Mouse (Mus musculus): ENCODE data around the gene Gm49395.

The Gm49395 gene

DNA sequence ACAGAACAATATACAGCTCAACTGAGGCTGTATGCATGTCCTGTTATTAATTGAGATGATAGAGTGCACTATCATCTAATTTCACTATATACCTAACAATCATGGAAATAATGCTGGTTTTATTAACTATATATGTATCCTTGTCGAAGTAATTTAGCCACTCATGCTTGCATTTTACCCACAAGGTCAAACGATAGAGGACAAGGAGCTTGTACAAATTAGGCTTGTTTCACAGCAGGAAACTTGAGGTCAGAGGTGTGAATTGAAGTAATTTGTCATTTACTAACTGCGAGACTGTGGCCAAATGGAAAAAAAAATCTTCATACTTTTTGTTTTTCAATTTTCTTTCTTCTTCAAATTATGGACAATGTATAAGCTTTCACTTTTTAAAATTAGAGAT, 3.5 kb downstream of the Gm49395 start:
- no peak for DNase-seq

DNA sequence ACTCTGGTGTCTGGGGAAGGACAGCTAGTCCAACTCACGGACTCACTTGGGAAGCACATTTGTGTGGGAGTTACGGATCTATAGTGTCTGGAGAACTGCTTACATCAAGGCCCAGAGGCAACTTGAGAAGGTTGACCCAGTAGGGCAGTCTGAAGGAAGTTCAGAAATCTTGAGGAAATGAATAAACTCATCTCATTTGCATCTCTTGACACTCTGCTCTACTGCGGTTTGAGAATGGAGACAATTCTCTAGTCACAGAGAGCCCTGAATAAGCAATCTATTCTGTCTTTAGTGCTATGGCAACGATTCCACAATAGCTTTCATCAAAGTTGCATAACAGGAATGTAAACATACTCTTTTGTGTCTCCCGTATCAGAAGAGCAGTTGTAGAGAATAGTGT, 4.8 kb downstream of the Gm49395 start:
- DNase-seq, result no peak

DNA sequence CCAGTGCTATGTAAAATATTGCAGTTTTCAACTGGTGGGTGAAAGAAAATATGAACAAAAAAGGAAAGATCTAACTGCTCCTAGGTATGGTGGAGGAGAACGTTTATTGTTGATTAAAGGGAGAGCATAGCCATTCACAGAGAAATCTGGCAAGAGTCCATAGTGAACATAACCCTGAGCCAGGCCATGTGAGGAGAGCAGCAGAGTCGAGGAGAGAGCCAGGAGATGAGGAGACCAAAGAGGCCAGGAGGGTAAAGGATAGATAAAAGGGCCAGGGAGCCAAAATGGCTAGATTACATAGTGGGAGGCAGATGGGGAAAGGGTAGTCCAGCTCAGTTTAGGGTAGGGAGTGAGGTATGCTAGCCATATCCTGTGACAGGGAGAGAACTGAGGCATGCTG, 5.5 kb downstream of the Gm49395 start:
- DNase-seq, result no peak

DNA sequence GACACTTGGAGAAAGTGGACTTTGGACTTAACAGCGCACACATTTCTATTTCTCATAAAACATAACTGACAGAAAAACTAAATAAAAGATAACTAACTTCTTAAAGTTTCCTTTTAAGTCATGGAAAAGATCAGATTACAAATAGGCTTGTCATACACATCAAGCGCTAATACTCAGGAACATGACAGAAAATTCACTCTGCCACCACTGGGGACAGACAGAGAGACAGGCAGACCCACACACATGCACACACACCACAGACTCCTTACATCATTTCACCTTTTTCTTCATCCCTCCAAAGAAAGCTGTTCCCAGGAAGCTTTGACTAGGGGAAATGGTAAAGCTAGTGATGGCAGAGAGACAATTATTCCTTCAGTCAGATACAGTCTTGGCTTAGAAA, 6.3 kb downstream of the Gm49395 start:
- DNase-seq, result no peak

DNA sequence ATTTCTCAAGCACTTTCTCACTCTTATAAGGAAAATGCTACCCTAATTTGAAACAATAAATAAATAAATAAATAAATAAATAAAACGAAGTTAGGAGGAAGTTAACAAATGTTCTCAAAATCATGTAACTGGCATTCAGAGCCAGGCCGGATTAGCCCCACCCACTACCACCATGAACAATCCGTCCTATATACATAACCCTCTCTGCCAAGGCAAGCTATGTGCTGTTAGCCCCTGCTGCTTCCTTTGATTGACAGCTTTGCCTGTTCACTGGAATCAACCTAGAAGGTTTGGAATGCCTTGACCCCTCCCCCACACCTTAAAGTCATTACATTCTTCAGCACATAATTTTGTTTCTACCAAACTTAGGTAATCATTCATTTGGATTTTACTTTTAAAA, 10.2 kb downstream of the Gm49395 start:
- no peak for DNase-seq

DNA sequence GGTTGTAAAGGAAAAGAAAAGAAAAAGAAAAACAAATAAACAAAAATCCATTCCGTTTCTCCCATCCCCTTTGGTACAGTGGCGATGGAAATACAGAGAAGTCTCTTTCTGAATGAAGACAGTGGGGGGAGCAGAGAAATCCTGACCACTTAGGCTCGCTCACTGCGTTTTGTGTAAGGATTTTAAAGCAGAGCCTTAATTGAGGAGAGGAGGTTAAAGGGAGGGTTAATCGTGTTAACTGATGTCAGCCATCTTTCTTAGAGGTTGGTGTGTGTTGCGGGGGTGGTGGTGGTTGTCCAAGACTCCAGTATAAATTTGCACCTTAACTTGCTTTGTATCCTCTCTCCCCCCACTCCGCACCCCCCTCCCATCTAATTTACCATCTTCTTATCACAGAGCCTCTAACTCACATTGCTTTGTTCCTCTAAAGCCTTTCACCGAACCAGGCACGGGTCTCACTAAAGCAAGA, 10.7 kb downstream of the Gm49395 start:
- DNase-seq, result no peak

DNA sequence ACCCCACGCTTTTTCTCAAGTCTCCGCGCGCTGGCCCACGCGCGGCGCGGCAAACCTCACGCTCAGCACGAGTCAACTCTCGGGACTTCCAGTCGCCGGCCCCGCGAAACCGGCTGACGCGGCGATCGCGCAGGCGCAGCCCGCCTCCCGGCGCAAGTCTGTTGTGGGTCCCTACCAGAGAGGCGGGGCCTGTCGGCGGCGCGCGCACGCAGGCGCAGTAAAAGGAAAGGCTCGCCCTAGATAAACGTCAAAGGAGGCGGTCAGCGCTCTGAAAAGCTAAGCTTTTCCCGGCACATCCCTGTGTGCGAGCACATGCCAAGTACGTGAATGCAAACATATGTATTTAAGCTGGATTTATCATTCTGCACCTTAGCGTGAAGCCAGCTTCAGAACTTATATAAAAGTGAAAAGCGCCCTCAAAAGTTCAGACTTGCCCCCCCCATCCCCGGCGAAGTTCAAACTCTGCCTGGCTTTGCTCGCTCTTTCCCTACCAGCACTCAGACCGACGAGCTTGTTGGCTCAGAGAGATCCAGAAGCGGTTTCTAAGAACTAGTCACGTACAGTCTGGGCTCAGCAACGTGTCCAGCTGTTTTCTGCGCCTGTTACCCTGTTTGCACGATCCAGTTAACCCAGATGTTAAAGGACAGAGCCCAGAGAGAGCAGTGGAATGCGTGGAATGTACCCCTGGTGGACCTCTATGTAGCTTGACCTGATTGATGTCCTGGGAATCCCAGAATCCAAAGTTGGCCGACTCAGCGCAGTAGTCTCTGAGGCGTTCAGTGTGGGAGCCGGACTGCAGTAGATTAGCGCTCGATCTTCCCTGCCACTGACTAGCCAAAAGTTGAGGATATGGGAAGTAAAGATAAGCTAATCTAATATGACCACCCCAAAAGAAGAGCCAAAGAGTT, 11.4 kb downstream of the Gm49395 start, which contains the start of gene Pelo:
TSS of gene Pelo (minus strand) at position 118 of the 908 bp plus-strand sequence.
- DNase-seq, result peak; percentile 96 to 97

DNA sequence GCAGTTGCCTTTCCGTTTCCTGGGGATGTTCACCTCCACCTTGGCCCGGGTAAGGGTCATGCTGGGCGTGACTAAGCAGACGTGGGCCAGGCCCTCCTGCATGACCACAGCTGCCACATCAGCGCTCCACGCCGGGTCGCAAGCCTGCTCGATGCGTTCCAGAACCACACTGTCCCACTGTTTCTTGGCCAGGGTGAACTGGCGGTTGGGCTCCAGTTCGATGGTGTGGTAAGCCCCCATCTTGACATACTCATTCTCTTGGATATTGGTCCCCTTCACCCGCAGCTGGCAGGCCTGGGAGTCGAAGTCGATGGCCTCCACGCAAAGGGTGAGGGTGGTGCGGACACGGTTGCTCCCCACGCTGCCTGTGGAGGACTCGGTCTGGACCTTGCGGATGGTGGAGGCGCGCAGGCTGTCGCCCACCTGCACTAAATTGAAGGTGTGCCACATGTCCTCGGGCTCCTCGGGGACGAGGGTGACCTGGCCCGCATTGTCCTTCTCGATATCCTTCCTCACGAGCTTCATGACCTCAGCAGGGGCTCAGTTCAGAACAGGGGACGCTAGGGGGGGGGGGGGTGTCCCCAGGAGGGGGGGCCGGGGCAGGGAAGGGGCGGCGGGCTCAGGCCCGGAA, 12.2 kb downstream of the Gm49395 start:
- peak; percentile 40 to 47 for DNase-seq

DNA sequence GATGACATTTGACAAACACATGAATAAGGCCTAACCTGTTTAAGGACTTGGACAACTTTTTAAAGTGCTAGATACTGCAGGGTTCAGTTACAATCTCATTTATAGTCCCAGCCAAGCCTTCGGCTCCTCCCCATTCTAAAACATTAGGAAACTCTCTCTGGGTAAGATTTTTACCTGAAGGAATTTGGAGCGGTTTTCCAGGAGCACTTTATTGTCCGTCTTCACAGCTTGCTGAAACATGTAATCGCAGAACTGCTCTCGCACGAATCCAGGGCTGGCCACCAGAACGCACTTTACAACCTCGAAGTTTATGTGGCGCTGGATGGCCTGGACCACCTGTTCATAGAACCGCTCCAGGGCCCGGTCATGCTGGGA, 12.7 kb downstream of the Gm49395 start:
- DNase-seq, result peak in 1 of 2 experiments; percentile 19

DNA sequence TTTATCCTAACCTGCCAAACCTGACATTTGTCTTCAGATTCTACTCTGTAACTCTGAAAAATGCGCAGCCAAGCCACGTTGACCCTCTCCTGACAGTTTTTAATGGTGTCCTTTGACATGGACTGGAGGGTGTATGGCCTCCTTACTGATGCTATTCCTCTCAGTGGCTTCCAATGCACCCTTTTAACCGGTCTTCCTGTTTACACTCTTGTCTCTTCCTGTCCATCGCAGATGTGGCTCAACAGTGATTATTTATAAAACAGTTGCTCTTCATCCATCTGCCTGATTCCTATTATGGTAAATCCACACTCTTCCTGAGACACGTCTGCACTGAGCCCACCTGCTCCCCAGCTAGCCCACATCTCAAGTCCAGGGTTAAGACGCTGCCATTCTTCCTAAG, 15.7 kb downstream of the Gm49395 start:
- DNase-seq, result no peak

DNA sequence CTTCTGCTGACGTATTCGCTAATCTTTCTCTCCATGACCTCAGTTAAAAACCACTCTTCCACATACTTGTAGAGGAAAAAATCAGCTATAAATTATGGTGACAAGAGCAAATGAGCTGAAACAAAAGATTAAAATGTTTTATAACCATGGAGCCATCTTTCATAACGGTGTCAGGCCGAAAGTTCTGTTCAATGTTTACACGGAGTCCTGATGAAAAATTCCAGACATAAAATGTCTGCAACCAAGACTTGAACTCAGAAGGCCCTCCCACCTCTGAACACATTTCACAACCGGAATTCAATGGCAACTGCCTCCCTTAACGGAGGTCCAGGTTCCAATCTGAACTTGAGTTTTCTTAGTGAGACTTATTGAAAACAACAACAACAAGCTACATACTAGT, 19.4 kb downstream of the Gm49395 start:
- no peak for DNase-seq

DNA sequence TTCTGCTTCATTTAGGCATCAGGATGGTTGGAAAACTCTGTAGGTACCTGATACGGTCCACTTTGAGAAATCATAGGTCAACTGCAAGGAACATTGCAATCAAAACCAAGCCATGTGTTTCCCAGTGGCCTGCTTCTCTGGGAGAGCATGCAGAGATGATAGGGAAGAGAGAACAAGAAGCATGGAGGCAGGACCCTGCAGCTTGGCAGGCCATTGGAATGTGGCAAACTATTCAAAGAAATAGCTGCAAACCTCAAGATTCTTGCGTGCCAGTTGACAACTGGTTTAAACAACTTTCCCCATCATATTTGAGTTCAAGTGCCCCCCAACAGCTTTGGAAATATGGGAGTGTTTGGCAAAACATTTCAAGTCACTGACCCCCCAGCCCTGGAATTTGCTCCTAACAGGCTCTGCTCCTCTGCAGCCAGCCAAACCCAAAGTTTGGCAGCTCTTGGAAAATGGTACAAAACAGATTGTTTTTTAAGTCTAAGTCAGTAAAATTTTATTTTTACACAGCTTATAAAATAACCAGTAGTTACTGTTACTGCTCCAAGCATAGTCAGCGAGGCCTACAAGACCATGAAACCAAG, 21.6 kb downstream of the Gm49395 start:
- no peak for DNase-seq

DNA sequence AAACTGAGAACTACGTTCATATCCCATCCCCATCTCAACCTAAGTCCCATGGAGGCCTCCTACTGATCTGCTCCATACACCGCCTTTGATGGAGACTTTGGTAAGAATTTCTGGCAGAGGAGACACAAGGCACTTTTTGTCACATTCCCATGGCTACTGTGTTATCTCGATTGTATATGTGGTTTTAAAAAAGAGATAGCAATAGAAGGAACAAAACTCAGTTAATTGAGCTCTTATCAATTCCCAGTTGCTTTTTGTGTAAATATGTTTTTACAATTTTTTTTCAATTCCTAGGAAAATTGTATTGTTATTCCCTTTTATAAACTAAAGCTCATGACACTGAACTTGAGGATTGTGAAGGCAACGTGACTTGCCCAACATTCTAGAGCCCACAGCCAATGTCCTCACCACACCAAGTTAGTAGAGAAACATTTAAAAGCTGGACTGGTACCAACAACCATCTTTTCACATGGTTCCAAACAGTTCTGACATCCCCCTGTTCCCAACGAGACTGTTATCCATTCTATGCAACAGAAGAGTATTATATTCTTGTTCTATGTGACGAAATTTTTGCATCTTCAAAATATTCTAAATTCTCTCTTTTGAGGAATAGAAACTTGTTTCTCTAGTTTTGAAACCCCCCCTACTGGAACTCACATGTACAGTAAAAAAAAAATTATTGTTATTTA, 22.6 kb downstream of the Gm49395 start:
- no peak for DNase-seq

DNA sequence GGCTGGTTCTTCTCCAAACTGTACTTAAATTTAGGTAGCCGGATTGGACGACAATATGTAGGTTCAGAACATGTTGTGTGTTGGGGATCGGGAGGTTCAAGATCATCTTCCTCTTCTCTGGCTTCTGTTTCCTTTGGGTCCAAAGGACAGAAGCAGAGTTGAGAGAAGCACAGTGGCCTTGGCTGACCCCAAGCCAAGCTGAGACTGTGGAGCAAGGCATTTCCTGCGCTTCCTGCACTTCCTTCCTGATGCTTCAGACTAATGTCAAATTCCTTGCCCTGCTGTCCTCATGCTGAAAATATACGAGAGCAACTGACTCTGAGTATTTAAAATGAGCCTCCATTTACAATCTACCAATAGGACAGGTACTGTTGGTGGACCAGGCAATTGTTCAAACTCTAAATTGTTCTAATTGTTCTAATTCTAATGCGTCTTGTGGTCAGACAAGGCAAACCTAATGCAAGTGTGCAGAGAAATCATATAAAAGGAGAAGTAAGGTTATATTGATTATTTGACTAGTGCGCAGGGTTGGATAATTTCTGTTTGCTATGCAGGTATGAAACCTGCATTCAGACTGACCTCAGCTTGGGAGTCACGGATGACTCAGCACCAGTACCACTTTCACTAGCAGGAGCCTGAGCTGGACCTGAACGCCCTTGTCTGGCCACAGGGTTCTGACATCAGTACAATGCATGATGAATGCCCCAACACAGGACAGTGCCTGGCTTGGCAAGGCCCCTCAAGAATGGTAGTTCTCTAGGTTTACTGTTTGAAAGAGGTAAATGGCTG, 24.2 kb downstream of the Gm49395 start:
- no peak for DNase-seq

DNA sequence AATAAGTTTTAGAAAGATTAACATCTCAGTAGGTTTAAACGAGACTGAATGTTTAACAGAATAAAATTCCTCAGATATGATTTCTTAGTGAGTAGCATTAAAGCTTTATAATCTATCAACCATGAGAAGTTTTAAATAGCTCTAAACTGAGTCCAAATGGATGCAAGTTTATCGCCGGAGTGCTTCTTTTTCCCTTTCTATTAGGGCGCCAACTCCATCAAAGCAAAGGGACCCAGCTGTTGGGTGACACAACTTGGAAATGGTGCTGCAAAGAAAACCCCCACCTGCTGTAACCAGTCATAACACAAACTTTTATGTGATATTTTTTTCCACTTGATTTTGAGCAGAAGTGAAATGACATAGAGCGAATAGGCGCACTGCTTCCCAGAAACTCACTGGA, 29.3 kb downstream of the Gm49395 start:
- no peak for DNase-seq

DNA sequence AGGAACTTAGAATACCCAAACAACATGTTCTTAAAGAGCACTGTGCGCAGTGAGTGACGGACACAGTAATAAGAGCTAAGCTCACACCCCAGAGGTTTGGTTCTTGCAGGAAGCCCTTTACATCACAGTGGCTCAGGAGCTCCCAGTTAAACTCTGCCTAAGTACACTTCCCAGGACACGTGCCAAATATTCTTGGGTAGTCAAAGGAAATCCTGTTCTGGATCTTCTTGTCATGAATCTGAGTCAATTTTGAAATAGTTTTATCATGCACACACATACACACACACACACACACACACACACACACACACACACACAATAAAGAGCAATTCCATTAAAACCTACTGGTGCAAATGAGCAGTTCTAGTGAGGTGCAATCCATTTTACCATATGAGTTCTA, 30.3 kb downstream of the Gm49395 start:
- no peak for DNase-seq

DNA sequence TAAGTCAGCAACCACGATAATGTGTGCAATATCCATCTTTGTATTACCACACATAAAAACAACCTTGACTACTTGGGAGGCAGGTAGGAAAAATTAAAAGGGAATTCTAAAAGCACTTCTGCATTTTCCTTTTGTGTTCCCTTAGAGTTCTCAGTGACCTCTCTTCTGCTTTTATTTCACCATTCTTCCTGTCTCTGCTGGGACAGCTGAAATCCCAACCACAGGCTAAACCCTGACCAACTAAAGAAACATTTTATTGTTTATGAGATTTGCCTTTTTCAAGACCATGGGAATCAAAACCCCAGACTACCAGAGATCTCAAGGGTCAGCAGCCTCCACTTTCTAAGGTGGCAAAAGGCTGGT, 33.8 kb downstream of the Gm49395 start:
- no peak for DNase-seq

DNA sequence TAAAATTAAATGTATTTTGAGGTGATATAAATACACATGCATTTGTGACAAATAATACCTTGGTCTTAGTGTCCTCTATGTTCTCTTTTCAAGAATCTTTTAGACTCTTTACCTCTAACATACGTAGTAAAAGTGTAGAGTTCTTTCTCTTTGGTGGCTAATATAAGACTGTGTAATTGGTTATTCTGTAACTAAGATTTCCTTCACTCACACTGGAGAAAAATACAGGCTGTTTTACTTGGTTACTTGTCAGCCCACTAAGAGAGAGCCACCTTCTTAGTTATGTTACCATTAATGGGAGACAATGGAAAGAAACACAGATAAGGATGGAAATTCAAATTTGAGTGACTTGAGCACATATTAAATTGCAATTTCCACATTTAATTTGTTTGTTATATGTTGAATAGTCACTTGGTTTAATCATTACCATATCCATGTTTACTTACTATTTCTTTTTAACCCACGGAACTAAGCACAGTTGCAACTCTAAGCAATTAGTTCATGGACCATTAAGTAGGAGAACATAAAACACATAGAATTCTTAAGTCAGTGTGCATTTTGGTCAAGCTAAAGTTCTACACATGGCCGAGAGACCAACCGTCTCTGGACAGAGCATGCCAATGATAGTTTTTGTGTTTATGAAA, 34.3 kb downstream of the Gm49395 start:
- no peak for DNase-seq

DNA sequence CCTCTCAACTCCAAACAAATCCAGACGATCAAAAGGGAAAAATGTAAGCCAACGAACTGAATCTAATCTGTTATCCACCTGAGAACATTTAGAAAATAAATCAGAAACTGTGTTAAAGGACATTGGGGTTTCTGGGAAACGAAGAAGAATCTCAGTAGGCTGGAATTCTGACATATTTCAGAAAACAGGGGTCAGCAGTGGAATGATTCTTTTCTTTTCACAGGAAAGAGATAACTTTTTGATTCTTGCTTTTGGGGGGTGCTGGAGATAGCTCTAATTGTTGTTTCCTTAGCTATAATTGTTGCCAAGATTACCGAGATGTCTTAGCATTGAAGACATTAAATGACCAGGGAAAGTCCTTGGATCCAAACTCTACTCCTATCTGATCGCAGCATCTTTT, 44.2 kb downstream of the Gm49395 start:
- DNase-seq, result no peak

DNA sequence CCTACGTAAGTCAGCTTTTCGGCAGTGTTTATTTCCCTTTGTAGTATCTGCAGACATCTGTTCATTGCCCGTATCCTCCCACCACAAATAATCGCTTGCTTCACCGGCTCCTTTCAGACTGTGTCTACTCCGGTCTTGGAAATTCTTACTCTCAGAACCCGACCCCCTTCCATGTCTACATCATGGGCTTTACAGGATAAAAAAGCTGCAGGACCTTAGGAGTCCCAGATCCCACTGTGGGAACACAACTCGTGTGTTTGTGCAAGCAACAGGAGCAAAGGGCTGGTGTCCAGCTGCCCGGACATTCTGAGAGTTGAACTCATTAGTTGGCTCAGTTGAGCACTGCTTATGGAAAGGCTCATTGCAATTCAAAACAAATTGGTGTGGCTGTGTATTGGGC, 46.9 kb downstream of the Gm49395 start:
- DNase-seq, result no peak

DNA sequence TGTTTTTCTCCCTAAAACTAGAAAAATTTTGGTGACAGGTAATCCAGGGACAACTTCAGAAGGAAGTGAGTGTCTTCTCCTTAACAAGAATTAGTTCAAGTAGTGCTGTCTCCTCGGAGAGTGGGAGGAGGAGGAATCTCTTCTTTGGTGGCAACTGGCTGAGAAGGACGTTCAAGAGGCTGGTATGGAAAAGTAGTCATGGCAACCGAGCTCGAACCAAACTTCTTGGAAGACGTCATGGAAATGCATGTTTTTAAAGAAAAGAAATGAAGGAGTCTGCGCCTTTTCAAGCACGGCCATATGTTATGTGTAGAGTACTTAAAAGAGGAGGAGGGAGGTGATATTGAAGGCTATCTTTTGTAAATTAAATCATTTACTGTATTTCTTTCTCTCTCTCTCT, 49.2 kb downstream of the Gm49395 start:
- DNase-seq, result no peak
